Comparison of ENCODE assay signal across 9 mouse cellular contexts in genomic region chr7:112204380-112204963, GRCm38 (mm10). TPM values are rescaled to one million over a fixed set of nuclear protein-coding genes. Genes with fewer than 3 reads are reported as not detected.
A peak's percentile ranks its signal among the peaks of the same experiment; 100 is the strongest.
DNase-seq lines count a peak whose midpoint lies in the region; ATAC-seq and TF ChIP-seq lines count a peak whose summit lies in the region.
"Had no signal": no experiment of that assay in that cellular context is flagged by ENCODE, and none has a peak within 500 bp of the region (broad histone marks: within the 10 kb centered on the region; RNA-seq: fewer than 3 reads in every experiment).

No protein-coding gene starts in this region.

- TF ChIP-seq CTCF in kidney, adult 2 months (conservative IDR thresholded peaks at IDR 0.05; ENCODE audit: insufficient read depth, insufficient read length, low read depth, low read length): no peak

- H3K9ac ChIP-seq in heart, embryonic 15.5 days: peak overlapping the region; percentile 19; the same call in 1 of the 2 replicates

- no peaks in the 10 kb centered on the region for H3K9me3 ChIP-seq in heart, embryonic 15.5 days (replicated peaks)

- no peak for TF ChIP-seq POLR2A in kidney, adult 2 months (IDR thresholded peaks at IDR 0.05; ENCODE audit: low read depth, low read length)

- H3K4me1 ChIP-seq in kidney, adult 2 months (ENCODE audit: control insufficient read depth, insufficient read depth, low read length): no peaks in the 10 kb centered on the region; the same call in 1 of the 2 replicates
- H3K4me1 ChIP-seq in heart, embryonic 15.5 days (replicated peaks): peaks cover 33% of the 10 kb centered on the region

- WGBS in kidney, adult 2 months: 19% methylated on average over 6 of the region's 6 CpGs
- 18% methylated on average over 6 of the region's 6 CpGs for WGBS in heart, embryonic 15.5 days

- peak; percentile 30; the same call in 1 of the 2 replicates for ATAC-seq in heart, embryonic 15.5 days (replicated peaks; ENCODE audit: insufficient number of reproducible peaks, insufficient read depth, low FRiP score, low read depth)

- no peaks in the 10 kb centered on the region for H3K27me3 ChIP-seq in kidney, adult 2 months (replicated peaks; ENCODE audit: control insufficient read depth, insufficient read depth, low read length)
- no peaks in the 10 kb centered on the region for H3K27me3 ChIP-seq in heart, embryonic 15.5 days

- no peak overlapping the region for H3K4me3 ChIP-seq in kidney, adult 2 months (ENCODE audit: insufficient read depth, low read depth, low read length)
- H3K4me3 ChIP-seq in heart, embryonic 15.5 days: no peak overlapping the region

- H3K36me3 ChIP-seq in kidney, adult 2 months (ENCODE audit: control insufficient read depth, insufficient read depth, low read length): no peaks in the 10 kb centered on the region
- H3K36me3 ChIP-seq in heart, embryonic 15.5 days: no peaks in the 10 kb centered on the region

- peak; percentile 16 for DNase-seq in kidney, adult 2 months
- DNase-seq in kidney, adult 18-20 months: no peak
- peak; percentile 22 for DNase-seq in thymus, postnatal 0 days (ENCODE audit: low spot score)
- no peak for DNase-seq in thymus, postnatal 4 days
- DNase-seq in telencephalon, adult 2 months (ENCODE audit: low read depth, low spot score): peak; percentile 91
- DNase-seq in neural tube, embryonic 10.5 days (ENCODE audit: extremely low spot score, low spot score): no peak
- no peak for DNase-seq in lung, postnatal 10 days
- DNase-seq: right cerebral cortex, postnatal 4 days had no signal

- peak overlapping the region; percentile 47; the same call in 1 of the 2 replicates for H3K27ac ChIP-seq in kidney, adult 2 months (ENCODE audit: insufficient read depth, low read depth, low read length)
- H3K27ac ChIP-seq in heart, embryonic 15.5 days: peak overlapping the region; percentile 87

- H3K4me2 ChIP-seq in heart, embryonic 15.5 days: no peak overlapping the region

RNA-seq across cellular contexts. Expression of gene Mical2, which starts 21.2 kb away (rescaled TPM):
- polyA plus RNA-seq in kidney, adult 2 months (2012; rRNA removed): 6.6 and 7.3 TPM in 2 replicates
- polyA plus RNA-seq in thymus, postnatal 0 days (2015; fragmentation: Nextera tagmentation; extraction: Ambion mirVana): 0.51 and 0.85 TPM in 2 replicates
- 132 and 134 TPM in 2 replicates for polyA plus RNA-seq in heart, embryonic 15.5 days (2015; fragmentation: Nextera tagmentation; extraction: Ambion mirVana)

RNA-seq across cellular contexts. Expression of gene Dkk3, which starts 45.6 kb away (rescaled TPM):
- polyA plus RNA-seq in kidney, adult 2 months (2012; rRNA removed): 16.5 and 16.8 TPM in 2 replicates
- 2.6 and 3.0 TPM in 2 replicates for polyA plus RNA-seq in thymus, postnatal 0 days (2015; fragmentation: Nextera tagmentation; extraction: Ambion mirVana)
- 75.1 and 88.2 TPM in 2 replicates for polyA plus RNA-seq in heart, embryonic 15.5 days (2015; fragmentation: Nextera tagmentation; extraction: Ambion mirVana)

Comparison
In these comparisons a context has a peak if more than half of its experiments do, and no peak if none do; other contexts are left out.
1. DNase-seq: peak in kidney, adult 2 months (single experiment), thymus, postnatal 0 days (single experiment) and telencephalon, adult 2 months (single experiment); none in kidney, adult 18-20 months (single experiment), thymus, postnatal 4 days (single experiment), neural tube, embryonic 10.5 days (single experiment) and lung, postnatal 10 days (single experiment).
2. RNA of gene Mical2, which starts 21.2 kb away (polyA plus RNA-seq): 132 to 134 TPM in heart, embryonic 15.5 days; 6.6 to 7.3 TPM in kidney, adult 2 months and 0.51 to 0.85 TPM in thymus, postnatal 0 days; every median in the first group is over 10 times any median in the second.